Comparison of ENCODE assay signal across 25 mouse cellular contexts in the genomic region with DNA sequence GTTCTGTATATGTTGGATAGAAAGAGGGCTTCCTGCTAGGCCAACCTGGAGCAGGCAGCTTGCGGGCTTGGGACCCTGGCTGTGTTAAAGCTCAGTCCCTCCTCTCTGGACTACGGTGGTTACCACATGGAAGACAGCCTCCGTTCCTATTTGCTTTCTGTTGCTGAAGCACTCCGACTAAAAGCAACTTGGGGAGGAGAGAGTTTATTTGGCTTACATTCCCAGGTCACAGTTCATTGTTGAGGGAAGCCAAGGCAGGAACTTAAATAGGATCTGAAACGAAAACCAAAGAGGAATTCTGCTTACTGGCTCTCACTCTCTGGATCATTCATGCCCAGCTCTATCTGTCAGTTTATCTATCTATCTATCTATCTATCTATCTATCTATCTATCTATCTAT. TPM values are rescaled to one million over a fixed set of nuclear protein-coding genes. Genes with fewer than 3 reads are reported as not detected.
DNase-seq lines count a peak whose midpoint lies in the region; ATAC-seq and TF ChIP-seq lines count a peak whose summit lies in the region.
"Had no signal": no experiment of that assay in that cellular context is flagged by ENCODE, and none has a peak within 500 bp of the region (broad histone marks: within the 10 kb centered on the region; RNA-seq: fewer than 3 reads in every experiment).

No protein-coding gene starts in this region.

- H3K27me3 ChIP-seq in liver, embryonic 13.5 days: no peaks in the 10 kb centered on the region
- H3K27me3 ChIP-seq in liver, embryonic 12.5 days (replicated peaks): no peaks in the 10 kb centered on the region
- H3K27me3 ChIP-seq: embryonic facial prominence, embryonic 12.5 days; embryonic facial prominence, embryonic 15.5 days; heart, embryonic 13.5 days; hindbrain, embryonic 12.5 days; hindbrain, embryonic 15.5 days had no signal

- TF ChIP-seq CTCF in bone marrow macrophage, adult 2 months (IDR thresholded peaks at IDR 0.05; ENCODE audit: low read depth, low read length): no peak

- H3K4me1 ChIP-seq in liver, embryonic 13.5 days (replicated peaks): peaks cover 75% of the 10 kb centered on the region
- peaks cover 77% of the 10 kb centered on the region for H3K4me1 ChIP-seq in liver, embryonic 12.5 days
- peaks cover 63% of the 10 kb centered on the region for H3K4me1 ChIP-seq in bone marrow macrophage, adult 2 months (ENCODE audit: control insufficient read depth, insufficient read depth, low read length)

- H3K79me2 ChIP-seq in macrophage (ENCODE audit: inconsistent target): no peaks in the 10 kb centered on the region

- no peak overlapping the region for H3K9ac ChIP-seq in liver, embryonic 13.5 days
- H3K9ac ChIP-seq in liver, embryonic 12.5 days: no peak overlapping the region
- H3K9ac ChIP-seq: embryonic facial prominence, embryonic 12.5 days; embryonic facial prominence, embryonic 15.5 days; forebrain, postnatal 0 days; heart, embryonic 13.5 days; hindbrain, embryonic 15.5 days had no signal

- no peak for ATAC-seq in liver, embryonic 13.5 days (ENCODE audit: low read depth)
- ATAC-seq in liver, embryonic 12.5 days: no peak
- ATAC-seq: activated CD4-positive, CD25-positive, alpha-beta regulatory T cell, adult 4 months; CD4-positive, CD25-positive, alpha-beta regulatory T cell, adult 4 months; forebrain, embryonic 14.5 days; forebrain, postnatal 0 days had no signal

- H3K27ac ChIP-seq in liver, embryonic 13.5 days: peak overlapping the region; percentile 5; the same call in 1 of the 2 replicates
- no peak overlapping the region for H3K27ac ChIP-seq in liver, embryonic 12.5 days
- peak overlapping the region; percentile 96 for H3K27ac ChIP-seq in bone marrow macrophage, adult 2 months (ENCODE audit: insufficient read depth, low read depth, low read length)
- H3K27ac ChIP-seq in macrophage: peak overlapping the region; percentile 98
- H3K27ac ChIP-seq: embryonic facial prominence, embryonic 12.5 days; embryonic facial prominence, embryonic 15.5 days; heart, adult 2 months; heart, embryonic 13.5 days; hindbrain, embryonic 12.5 days; hindbrain, embryonic 15.5 days had no signal

- TF ChIP-seq POLR2A in bone marrow macrophage, adult 2 months (IDR thresholded peaks at IDR 0.05; ENCODE audit: borderline replicate concordance, low read depth, low read length): no peak

- no peak for DNase-seq in liver, embryonic 13.5 days
- DNase-seq in adipocyte (ENCODE audit: low spot score): peak; percentile 78
- no peak for DNase-seq in kidney, postnatal 4 days
- DNase-seq in natural killer cell, adult 2 months (ENCODE audit: low spot score in 2 of 2): no peak
- DNase-seq: adrenal gland, postnatal 10 days; cerebellum, adult 11 months; cerebellum, adult 2 months; cerebellum, adult 9-11 months; cerebellum, postnatal 25 days; forebrain, postnatal 0 days; gastrocnemius, postnatal 25 days; heart, adult 2 months; heart, postnatal 14 days had no signal

- no peak overlapping the region for H3K4me2 ChIP-seq in liver, embryonic 13.5 days
- H3K4me2 ChIP-seq in liver, embryonic 12.5 days: no peak overlapping the region
- H3K4me2 ChIP-seq: embryonic facial prominence, embryonic 12.5 days; embryonic facial prominence, embryonic 15.5 days; heart, embryonic 13.5 days; hindbrain, embryonic 12.5 days; hindbrain, embryonic 15.5 days had no signal

- H3K4me3 ChIP-seq in liver, embryonic 13.5 days (replicated peaks): no peak overlapping the region
- H3K4me3 ChIP-seq in liver, embryonic 12.5 days: no peak overlapping the region
- no peak overlapping the region for H3K4me3 ChIP-seq in bone marrow macrophage, adult 2 months (ENCODE audit: insufficient read depth, low read length)
- H3K4me3 ChIP-seq in macrophage (ENCODE audit: inconsistent target): no peak overlapping the region
- H3K4me3 ChIP-seq: embryonic facial prominence, embryonic 12.5 days; embryonic facial prominence, embryonic 15.5 days; heart, adult 2 months; heart, embryonic 10.5 days; heart, embryonic 13.5 days; hindbrain, embryonic 12.5 days; hindbrain, embryonic 15.5 days had no signal

- 67% methylated on average over 5 of the region's 5 CpGs for WGBS in liver, embryonic 13.5 days (ENCODE audit: insufficient replicate concordance)
- WGBS in liver, embryonic 12.5 days (ENCODE audit: insufficient replicate concordance): 77% methylated on average over 5 of the region's 5 CpGs
- WGBS in macrophage (ENCODE audit: missing documents): 95% methylated on average over 5 of the region's 5 CpGs

- H3K36me3 ChIP-seq in liver, embryonic 13.5 days: no peaks in the 10 kb centered on the region
- no peaks in the 10 kb centered on the region for H3K36me3 ChIP-seq in liver, embryonic 12.5 days
- no peaks in the 10 kb centered on the region for H3K36me3 ChIP-seq in macrophage (ENCODE audit: inconsistent target)
- H3K36me3 ChIP-seq: embryonic facial prominence, embryonic 12.5 days; embryonic facial prominence, embryonic 15.5 days; hindbrain, embryonic 12.5 days; hindbrain, embryonic 15.5 days had no signal

- no peaks in the 10 kb centered on the region for H3K9me3 ChIP-seq in liver, embryonic 13.5 days (replicated peaks)
- H3K9me3 ChIP-seq in liver, embryonic 12.5 days (replicated peaks): no peaks in the 10 kb centered on the region
- H3K9me3 ChIP-seq: embryonic facial prominence, embryonic 12.5 days; embryonic facial prominence, embryonic 15.5 days; heart, embryonic 10.5 days; heart, embryonic 13.5 days; hindbrain, embryonic 12.5 days; hindbrain, embryonic 15.5 days had no signal

RNA-seq across cellular contexts. Expression of a gene that starts 11.0 kb away (rescaled TPM):
- polyA plus RNA-seq in liver, embryonic 13.5 days (2015; fragmentation: Nextera tagmentation; extraction: Ambion mirVana): 6.7 and 7.5 TPM in 2 replicates
- 5.2 and 5.6 TPM in 2 replicates for polyA plus RNA-seq in liver, embryonic 12.5 days (2016; fragmentation: Nextera tagmentation; extraction: Ambion mirVana)
- polyA plus RNA-seq in bone marrow macrophage, adult 2 months (2012; ENCODE audit: insufficient read depth, insufficient read length, missing spikeins): 33.2 and 38.5 TPM in 2 replicates
- 10 to 100 TPM in 13 of 26 experiments, 1 to 10 TPM in 13; 2.6 to 59.5 (median 10.7) TPM for total RNA-seq in macrophage (2018; cell fraction: chromatin; rRNA removed)
- 10 to 100 TPM in 25 of 26 experiments, 1 to 10 TPM in 1; 9.8 to 60.0 (median 28.1) TPM for total RNA-seq in macrophage (2018; cell fraction: cytosol; rRNA removed)
- 10 to 100 TPM in 14 of 26 experiments, 1 to 10 TPM in 12; 5.0 to 69.9 (median 11.8) TPM for total RNA-seq in macrophage (2018; cell fraction: nucleus; rRNA removed)
- polyA plus RNA-seq in macrophage (2018): 33.0 to 157 TPM (median 71.6 TPM) in 3 replicates

RNA-seq across cellular contexts. Expression of a gene that starts 13.7 kb away (rescaled TPM):
- polyA plus RNA-seq in liver, embryonic 13.5 days (2015; fragmentation: Nextera tagmentation; extraction: Ambion mirVana): 120 and 148 TPM in 2 replicates
- polyA plus RNA-seq in liver, embryonic 12.5 days (2016; fragmentation: Nextera tagmentation; extraction: Ambion mirVana): 126 and 137 TPM in 2 replicates
- polyA plus RNA-seq in bone marrow macrophage, adult 2 months (2012; ENCODE audit: insufficient read depth, insufficient read length, missing spikeins): 34.9 and 52.4 TPM in 2 replicates
- 10 to 100 TPM in 9 of 26 experiments, 1 to 10 TPM in 16, not detected in 1; 1.1 to 26.5 (median 6.5) TPM for total RNA-seq in macrophage (2018; cell fraction: chromatin; rRNA removed)
- 10 to 100 TPM; 12.1 to 26.8 (median 20.1) TPM for total RNA-seq in macrophage (2018; cell fraction: cytosol; rRNA removed)
- total RNA-seq in macrophage (2018; cell fraction: nucleus; rRNA removed): 10 to 100 TPM in 11 of 26 experiments, 1 to 10 TPM in 15; 2.3 to 45.8 (median 8.3) TPM
- polyA plus RNA-seq in macrophage (2018): 5.6 to 43.8 TPM (median 19.5 TPM) in 3 replicates

RNA-seq across cellular contexts. Expression of a gene that starts 42.2 kb away (rescaled TPM):
- polyA plus RNA-seq in liver, embryonic 13.5 days (2015; fragmentation: Nextera tagmentation; extraction: Ambion mirVana): 1.4 and 2.1 TPM in 2 replicates
- 2.2 and 2.7 TPM in 2 replicates for polyA plus RNA-seq in liver, embryonic 12.5 days (2016; fragmentation: Nextera tagmentation; extraction: Ambion mirVana)
- polyA plus RNA-seq in bone marrow macrophage, adult 2 months (2012; ENCODE audit: insufficient read depth, insufficient read length, missing spikeins): 28.0 and 30.8 TPM in 2 replicates
- total RNA-seq in macrophage (2018; cell fraction: chromatin; rRNA removed): 100 to 1,000 TPM in 3 of 26 experiments, 10 to 100 TPM in 23; 10.2 to 397 (median 25.5) TPM
- total RNA-seq in macrophage (2018; cell fraction: cytosol; rRNA removed): 10 to 100 TPM in 12 of 26 experiments, 1 to 10 TPM in 14; 2.1 to 23.7 (median 7.4) TPM
- 10 to 100 TPM in 16 of 26 experiments, 1 to 10 TPM in 10; 4.2 to 93.0 (median 16.7) TPM for total RNA-seq in macrophage (2018; cell fraction: nucleus; rRNA removed)
- 6.8 to 20.9 TPM (median 9.4 TPM) in 3 replicates for polyA plus RNA-seq in macrophage (2018)

RNA-seq across cellular contexts. Expression of a gene that starts 43.9 kb away (rescaled TPM):
- polyA plus RNA-seq in liver, embryonic 13.5 days (2015; fragmentation: Nextera tagmentation; extraction: Ambion mirVana): 13.8 and 17.9 TPM in 2 replicates
- 76.6 and 81.8 TPM in 2 replicates for polyA plus RNA-seq in liver, embryonic 12.5 days (2016; fragmentation: Nextera tagmentation; extraction: Ambion mirVana)
- polyA plus RNA-seq in bone marrow macrophage, adult 2 months (2012; ENCODE audit: insufficient read depth, insufficient read length, missing spikeins): 169 and 176 TPM in 2 replicates
- total RNA-seq in macrophage (2018; cell fraction: chromatin; rRNA removed): 100 to 1,000 TPM in 20 of 26 experiments, 10 to 100 TPM in 6; 46.0 to 331 (median 122) TPM
- total RNA-seq in macrophage (2018; cell fraction: cytosol; rRNA removed): 100 to 1,000 TPM in 25 of 26 experiments, 10 to 100 TPM in 1; 98.0 to 240 (median 160) TPM
- total RNA-seq in macrophage (2018; cell fraction: nucleus; rRNA removed): 100 to 1,000 TPM in 16 of 26 experiments, 10 to 100 TPM in 10; 69.7 to 196 (median 103) TPM
- 174 to 203 TPM (median 184 TPM) in 3 replicates for polyA plus RNA-seq in macrophage (2018)

RNA-seq across cellular contexts. Expression of a gene that starts 47.8 kb away (rescaled TPM):
- polyA plus RNA-seq in liver, embryonic 13.5 days (2015; fragmentation: Nextera tagmentation; extraction: Ambion mirVana): 0.40 and 0.71 TPM in 2 replicates
- 1.0 and 1.2 TPM in 2 replicates for polyA plus RNA-seq in liver, embryonic 12.5 days (2016; fragmentation: Nextera tagmentation; extraction: Ambion mirVana)
- polyA plus RNA-seq in bone marrow macrophage, adult 2 months (2012; ENCODE audit: insufficient read depth, insufficient read length, missing spikeins): 9.2 and 10.1 TPM in 2 replicates
- total RNA-seq in macrophage (2018; cell fraction: chromatin; rRNA removed): 1 to 10 TPM in 19 of 26 experiments, under 1 TPM in 6, not detected in 1; 0.33 to 9.8 (median 1.9) TPM
- total RNA-seq in macrophage (2018; cell fraction: cytosol; rRNA removed): 10 to 100 TPM in 1 of 26 experiments, 1 to 10 TPM in 25; 1.1 to 13.8 (median 3.6) TPM
- total RNA-seq in macrophage (2018; cell fraction: nucleus; rRNA removed): 10 to 100 TPM in 2 of 26 experiments, 1 to 10 TPM in 24; 1.0 to 13.1 (median 3.1) TPM
- polyA plus RNA-seq in macrophage (2018): 3.2 to 4.7 TPM (median 3.5 TPM) in 3 replicates
